Mouse (Mus musculus) limb, embryonic 10.5 days (tissue): ENCODE data around the gene Osgin1. TPM values are rescaled to one million over a fixed set of nuclear protein-coding genes. Genes with fewer than 3 reads are reported as not detected.

Experiments used
- DNase-seq: peaks from one replicate; pipeline ENCODE4 v3.0.0-alpha.2; 2017; ENCODE audit warnings: low spot score
- H3K27ac ChIP-seq: fragments of 300-500 bp; sonication (generic); 2 replicates; pipeline ENCODE4 v1.5.1; 2016; ENCODE audit warnings: mild to moderate bottlenecking
- H3K27me3 ChIP-seq: fragments of 300-500 bp; sonication (generic); 2 replicates; pipeline ENCODE4 v1.6.1; 2016; ENCODE audit warnings: low read depth, mild to moderate bottlenecking; ENCODE audit not compliant: poor library complexity, severe bottlenecking
- H3K36me3 ChIP-seq: fragments of 300-500 bp; sonication (generic); 2 replicates; pipeline ENCODE4 v1.6.1; 2016; ENCODE audit warnings: mild to moderate bottlenecking, moderate library complexity
- H3K4me1 ChIP-seq: fragments of 300-500 bp; sonication (generic); 2 replicates; pipeline ENCODE4 v1.6.1; 2016
- H3K4me3 ChIP-seq: fragments of 300-500 bp; sonication (generic); 2 replicates; pipeline ENCODE4 v1.5.1; 2016; ENCODE audit warnings: mild to moderate bottlenecking, moderate library complexity
- H3K9me3 ChIP-seq: fragments of 300-500 bp; sonication (generic); replicated peaks from 2 replicates; pipeline ENCODE4 v1.6.1; 2016; ENCODE audit warnings: mild to moderate bottlenecking
- WGBS: fragments of 180-500 bp; shearing (Covaris S2); methylation state at CpG from one replicate; pipeline ENCODE4 v1.1.7; 2016; 5-methylcytosine and 5-hydroxymethylcytosine counted together
- polyA plus RNA-seq: library from polyadenylated mRNA; unstranded; fragments of >200 nt; fragmentation: Nextera tagmentation; extraction: Ambion mirVana; gene quantifications from 2 replicates; pipeline ENCODE4 v1.2.1, GENCODE M21; 2016

The Osgin1 gene
- polyA plus RNA-seq, 1 experiment from 2014 or later = 0.34 TPM

GRCm38 (mm10) chr8:119404648-119405047 is 29.3 kb upstream of the Osgin1 start:
- H3K27me3 ChIP-seq = peaks cover 7% of the 10 kb centered on the region; the same call in 1 of the 2 replicates
- H3K4me3 ChIP-seq = no peak overlapping the region
- DNase-seq = no peak
- H3K36me3 ChIP-seq = peaks cover 12% of the 10 kb centered on the region; the same call in 1 of the 2 replicates
- peaks cover 7% of the 10 kb centered on the region; the same call in 1 of the 2 replicates for H3K4me1 ChIP-seq
- H3K27ac ChIP-seq = no peak overlapping the region
- WGBS = 92% methylated on average over 5 of the region's 5 CpGs
- no peaks in the 10 kb centered on the region for H3K9me3 ChIP-seq

GRCm38 (mm10) chr8:119408311-119408710 is 25.6 kb upstream of the Osgin1 start:
- Histone ChIP-seq H3K9me3 (no peaks in the 10 kb centered on the region), H3K27ac (no peak overlapping the region), H3K4me3 (no peak overlapping the region), H3K27me3 (peaks cover 4% of the 10 kb centered on the region; the same call in 1 of the 2 replicates), H3K4me1 (peaks cover 7% of the 10 kb centered on the region), H3K36me3 (peaks cover 22% of the 10 kb centered on the region)
- WGBS = 85% methylated on average over 8 of the region's 8 CpGs
- DNase-seq = no peak

GRCm38 (mm10) chr8:119412037-119412734 is 21.7 kb upstream of the Osgin1 start:
- Histone ChIP-seq H3K4me1 (peaks cover 12% of the 10 kb centered on the region), H3K36me3 (peaks cover 17% of the 10 kb centered on the region), H3K27ac (no peak overlapping the region), H3K27me3 (peaks cover 40% of the 10 kb centered on the region), H3K4me3 (no peak overlapping the region), H3K9me3 (no peaks in the 10 kb centered on the region)
- no peak for DNase-seq
- WGBS = 59% methylated on average over 10 of the region's 10 CpGs

GRCm38 (mm10) chr8:119412735-119413498 is 21.0 kb upstream of the Osgin1 start:
- WGBS = 12% methylated on average over 18 of the region's 18 CpGs
- Histone ChIP-seq H3K27ac (peak overlapping the region; percentile 54; the same call in 1 of the 2 replicates), H3K9me3 (no peaks in the 10 kb centered on the region), H3K36me3 (peaks cover 14% of the 10 kb centered on the region), H3K4me3 (peak overlapping the region; percentile 37), H3K27me3 (peaks cover 48% of the 10 kb centered on the region), H3K4me1 (peaks cover 12% of the 10 kb centered on the region)
- peak; percentile 89 for DNase-seq

GRCm38 (mm10) chr8:119413605-119414004 is 20.3 kb upstream of the Osgin1 start:
- Histone ChIP-seq H3K36me3 (peaks cover 13% of the 10 kb centered on the region), H3K27me3 (peaks cover 48% of the 10 kb centered on the region), H3K9me3 (no peaks in the 10 kb centered on the region), H3K4me3 (no peak overlapping the region), H3K27ac (no peak overlapping the region), H3K4me1 (peaks cover 12% of the 10 kb centered on the region)
- no peak for DNase-seq
- 86% methylated on average over 10 of the region's 10 CpGs for WGBS

- 80% methylated on average over 7 of the region's 7 CpGs for WGBS
- Histone ChIP-seq H3K4me1 (peaks cover 44% of the 10 kb centered on the region), H3K9me3 (no peaks in the 10 kb centered on the region)
These were observed 13.6 kb upstream of the Osgin1 start for GRCm38 (mm10) chr8:119420318-119420717.

GRCm38 (mm10) chr8:119421603-119422122 is 12.3 kb upstream of the Osgin1 start:
- Histone ChIP-seq H3K4me3 (no peak overlapping the region), H3K36me3 (no peaks in the 10 kb centered on the region), H3K9me3 (no peaks in the 10 kb centered on the region), H3K27ac (0 out of 2 replicates have a peak overlapping the region, but pooled peaks have one; percentile 3), H3K27me3 (peaks cover 11% of the 10 kb centered on the region), H3K4me1 (peaks cover 41% of the 10 kb centered on the region)
- no peak for DNase-seq
- WGBS = 70% methylated on average over 9 of the region's 9 CpGs

More at GRCm38 (mm10) chr8:119420318-119420717, 13.6 kb upstream of the Osgin1 start:
- no peak for DNase-seq
- Histone ChIP-seq H3K27me3 (peaks cover 23% of the 10 kb centered on the region), H3K4me3 (no peak overlapping the region), H3K27ac (no peak overlapping the region), H3K36me3 (no peaks in the 10 kb centered on the region)

- WGBS = 70% methylated on average over 9 of the region's 9 CpGs
- Histone ChIP-seq H3K27me3 (peaks cover 7% of the 10 kb centered on the region), H3K36me3 (no peaks in the 10 kb centered on the region), H3K27ac (0 out of 2 replicates have a peak overlapping the region, but pooled peaks have one; percentile 16), H3K9me3 (no peaks in the 10 kb centered on the region), H3K4me3 (no peak overlapping the region), H3K4me1 (peaks cover 41% of the 10 kb centered on the region)
- no peak for DNase-seq
These were observed 11.7 kb upstream of the Osgin1 start for GRCm38 (mm10) chr8:119422123-119422711.

GRCm38 (mm10) chr8:119423631-119424141 is 10.2 kb upstream of the Osgin1 start:
- no peaks in the 10 kb centered on the region for H3K27me3 ChIP-seq
- DNase-seq = no peak
- WGBS = 72% methylated on average over 9 of the region's 9 CpGs
- H3K9me3 ChIP-seq = no peaks in the 10 kb centered on the region
- H3K36me3 ChIP-seq = no peaks in the 10 kb centered on the region
- peaks cover 45% of the 10 kb centered on the region for H3K4me1 ChIP-seq
- no peak overlapping the region for H3K4me3 ChIP-seq
- H3K27ac ChIP-seq = no peak overlapping the region

GRCm38 (mm10) chr8:119424199-119424733 is 9.7 kb upstream of the Osgin1 start:
- Histone ChIP-seq H3K4me1 (peaks cover 39% of the 10 kb centered on the region), H3K27ac (peak overlapping the region; percentile 26; the same call in 1 of the 2 replicates), H3K9me3 (no peaks in the 10 kb centered on the region), H3K27me3 (no peaks in the 10 kb centered on the region), H3K36me3 (no peaks in the 10 kb centered on the region), H3K4me3 (no peak overlapping the region)
- WGBS = 89% methylated on average over 10 of the region's 10 CpGs
- DNase-seq = no peak

- Histone ChIP-seq H3K9me3 (no peaks in the 10 kb centered on the region), H3K4me1 (peaks cover 37% of the 10 kb centered on the region), H3K27me3 (no peaks in the 10 kb centered on the region), H3K4me3 (no peak overlapping the region), H3K36me3 (no peaks in the 10 kb centered on the region), H3K27ac (peak overlapping the region; percentile 26; the same call in 1 of the 2 replicates)
- WGBS = 81% methylated on average over 10 of the region's 10 CpGs
- DNase-seq = no peak
These were observed 9.2 kb upstream of the Osgin1 start for GRCm38 (mm10) chr8:119424740-119425139.

- WGBS = 90% methylated on average over 10 of the region's 10 CpGs
- H3K27ac ChIP-seq = peak overlapping the region; percentile 14; the same call in 1 of the 2 replicates
These were observed 8.4 kb upstream of the Osgin1 start for GRCm38 (mm10) chr8:119425533-119425932.

More at GRCm38 (mm10) chr8:119425533-119425932, 8.4 kb upstream of the Osgin1 start:
- Histone ChIP-seq H3K27me3 (no peaks in the 10 kb centered on the region), H3K9me3 (no peaks in the 10 kb centered on the region), H3K4me1 (peaks cover 33% of the 10 kb centered on the region), H3K36me3 (no peaks in the 10 kb centered on the region), H3K4me3 (no peak overlapping the region)
- no peak for DNase-seq
